Mouse (Mus musculus): Measurements from ENCODE around the gene Vps53.

Vps53 gene

GRCm38 (mm10) chr11:76145169-76145568 is 34.3 kb downstream of the Vps53 start:
- ChIA-PET CTCF (no interaction called here), POLR2A (interaction anchor here in 2 of 4 experiments (0.5 to 1.0 kb wide), 2 partner anchors 12 to 74 kb away, joined by 3 to 5 read pairs; no protein-coding TSS in a partner anchor)

DNA sequence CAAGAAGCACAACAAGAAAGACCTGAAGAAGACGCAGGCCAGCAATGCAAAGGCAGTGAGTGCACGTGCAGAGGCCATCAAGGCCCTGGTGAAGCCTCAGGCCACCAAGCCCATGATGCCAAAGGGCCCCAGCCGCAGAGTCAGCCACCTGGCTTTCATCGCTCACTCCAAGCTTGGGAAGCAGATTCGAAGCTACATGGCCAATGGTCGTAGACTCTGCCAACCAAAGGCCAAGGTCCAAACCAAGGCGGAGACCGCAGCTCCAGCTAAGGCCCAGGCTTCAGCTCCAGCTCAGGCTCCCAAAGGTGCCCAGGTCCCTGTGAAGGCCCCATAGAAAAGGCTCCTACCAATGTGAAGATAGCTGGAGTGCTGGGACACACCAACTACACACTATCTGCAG is 35.1 kb downstream of the Vps53 start:
- CTCF ChIA-PET = no interaction called here
- POLR2A ChIA-PET = interaction anchor here in 2 of 4 experiments (0.6 to 1.0 kb wide), 2 partner anchors 12 to 82 kb away, joined by 3 read pairs; no protein-coding TSS in a partner anchor

- ChIA-PET CTCF (interaction anchor here in 1 of 4 experiments (0.6 kb wide), 1 partner anchor 369 kb away, joined by 4 read pairs; no protein-coding TSS in a partner anchor), POLR2A (no interaction called here)
Measured at GRCm38 (mm10) chr11:76137996-76138395, 41.5 kb downstream of the Vps53 start.

- CTCF ChIA-PET = no interaction called here
- POLR2A ChIA-PET = interaction anchor here in 1 of 4 experiments (0.5 kb wide), 1 partner anchor 15 kb away, joined by 3 read pairs; no protein-coding TSS in a partner anchor
Measured at GRCm38 (mm10) chr11:76135641-76136437, 43.6 kb downstream of the Vps53 start.

DNA sequence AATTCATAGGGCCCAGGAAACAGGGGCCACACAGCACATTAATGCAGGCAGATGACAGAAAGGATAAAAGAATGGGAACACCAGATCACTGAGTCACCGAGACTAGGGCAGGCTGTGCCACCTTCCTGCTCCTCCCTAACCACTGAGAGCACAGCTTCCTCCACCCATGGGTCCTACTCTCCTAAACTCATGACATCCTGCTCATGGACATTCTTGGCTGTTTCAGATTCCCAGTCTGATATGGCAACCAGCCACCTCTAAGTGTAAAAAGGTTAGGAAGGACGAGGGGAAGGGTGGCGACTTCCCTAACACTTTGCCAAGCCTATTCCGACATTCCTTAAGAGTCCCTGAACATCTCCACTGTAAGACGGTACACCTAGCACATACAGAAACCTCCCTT is 48.6 kb downstream of the Vps53 start:
- ChIA-PET CTCF (no interaction called here), POLR2A (interaction anchor here in 1 of 4 experiments (1.2 kb wide), 1 partner anchor 28 kb away, joined by 4 read pairs; no protein-coding TSS in a partner anchor)

- ChIA-PET POLR2A (no interaction called here), CTCF (no interaction called here)
Measured at GRCm38 (mm10) chr11:76125386-76125785, 54.1 kb downstream of the Vps53 start.

DNA sequence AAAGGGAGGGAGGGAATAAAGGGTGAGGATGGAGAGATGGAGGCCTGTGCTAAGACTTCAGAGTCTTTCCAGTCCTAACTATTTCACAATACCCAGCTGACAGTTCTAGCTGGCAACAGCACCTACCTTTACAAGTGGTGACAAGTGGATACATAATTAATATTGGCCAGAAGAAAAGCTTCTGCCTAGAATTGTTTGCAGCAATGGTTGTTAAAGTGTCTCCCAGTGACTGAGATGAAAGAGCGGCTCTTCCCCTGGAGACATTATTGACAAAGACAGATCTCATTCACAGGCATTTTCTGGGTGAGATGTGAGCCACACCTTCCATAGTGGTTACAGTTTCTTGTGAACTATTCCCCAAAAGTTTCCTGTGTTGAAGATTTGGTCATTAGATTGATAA is 55.9 kb downstream of the Vps53 start:
- ChIA-PET CTCF (no interaction called here), POLR2A (no interaction called here)

- ChIA-PET POLR2A (no interaction called here), CTCF (no interaction called here)
Measured at GRCm38 (mm10) chr11:76122571-76122970, 56.9 kb downstream of the Vps53 start.

DNA sequence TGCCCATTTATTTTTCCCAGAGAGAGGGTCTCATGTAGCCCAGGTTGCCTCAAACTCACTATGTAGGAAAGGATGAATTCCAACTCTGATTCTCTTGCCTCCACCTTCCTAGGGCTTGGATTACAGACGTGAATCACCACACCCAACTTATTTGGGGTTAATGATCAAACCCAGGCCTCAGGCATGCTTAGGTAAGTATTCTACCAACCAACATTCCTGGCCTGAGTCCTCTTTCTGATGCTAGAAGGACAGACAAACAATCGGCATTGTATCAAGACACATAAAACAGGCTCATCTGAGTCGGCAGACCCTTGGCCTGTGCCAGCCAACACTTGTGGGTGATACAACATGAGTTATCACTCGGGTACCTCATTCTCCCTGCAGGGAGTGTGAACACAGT is 58.4 kb downstream of the Vps53 start:
- ChIA-PET POLR2A (interaction anchor here in 1 of 4 experiments (0.6 kb wide), 1 partner anchor 182 kb away, joined by 3 read pairs; no protein-coding TSS in a partner anchor), CTCF (interaction anchor here in 1 of 4 experiments (0.7 kb wide), 1 partner anchor 152 kb away, joined by 17 read pairs; no protein-coding TSS in a partner anchor)

- CTCF ChIA-PET = interaction anchor here in 1 of 4 experiments (0.7 kb wide), 1 partner anchor 152 kb away, joined by 17 read pairs; no protein-coding TSS in a partner anchor
- POLR2A ChIA-PET = interaction anchor here in 3 of 4 experiments (0.6 to 0.7 kb wide), 3 partner anchors 15 to 1961 kb away, joined by 3 to 6 read pairs (median 3); no protein-coding TSS in a partner anchor
Measured at GRCm38 (mm10) chr11:76120407-76120901, 59.0 kb downstream of the Vps53 start.

DNA sequence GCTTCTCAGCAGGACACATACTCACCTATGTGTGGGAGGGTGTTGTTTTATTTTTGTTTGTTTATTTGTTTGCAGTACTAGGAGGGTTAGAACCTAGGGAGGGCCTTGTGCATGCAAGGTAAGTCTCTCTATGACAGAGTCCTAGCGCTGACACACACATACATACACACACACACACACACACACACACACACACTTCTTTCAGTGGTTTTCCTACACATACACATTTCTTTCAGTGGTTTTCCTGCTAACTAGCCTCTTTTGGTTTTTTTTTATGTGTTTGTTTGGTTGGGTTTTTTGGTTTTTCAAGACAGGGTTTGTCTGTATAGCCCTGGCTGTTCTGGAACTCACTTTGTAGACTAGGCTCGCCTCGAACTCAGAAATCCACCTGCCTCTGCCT is 69.0 kb downstream of the Vps53 start:
- POLR2A ChIA-PET = no interaction called here
- CTCF ChIA-PET = no interaction called here

DNA sequence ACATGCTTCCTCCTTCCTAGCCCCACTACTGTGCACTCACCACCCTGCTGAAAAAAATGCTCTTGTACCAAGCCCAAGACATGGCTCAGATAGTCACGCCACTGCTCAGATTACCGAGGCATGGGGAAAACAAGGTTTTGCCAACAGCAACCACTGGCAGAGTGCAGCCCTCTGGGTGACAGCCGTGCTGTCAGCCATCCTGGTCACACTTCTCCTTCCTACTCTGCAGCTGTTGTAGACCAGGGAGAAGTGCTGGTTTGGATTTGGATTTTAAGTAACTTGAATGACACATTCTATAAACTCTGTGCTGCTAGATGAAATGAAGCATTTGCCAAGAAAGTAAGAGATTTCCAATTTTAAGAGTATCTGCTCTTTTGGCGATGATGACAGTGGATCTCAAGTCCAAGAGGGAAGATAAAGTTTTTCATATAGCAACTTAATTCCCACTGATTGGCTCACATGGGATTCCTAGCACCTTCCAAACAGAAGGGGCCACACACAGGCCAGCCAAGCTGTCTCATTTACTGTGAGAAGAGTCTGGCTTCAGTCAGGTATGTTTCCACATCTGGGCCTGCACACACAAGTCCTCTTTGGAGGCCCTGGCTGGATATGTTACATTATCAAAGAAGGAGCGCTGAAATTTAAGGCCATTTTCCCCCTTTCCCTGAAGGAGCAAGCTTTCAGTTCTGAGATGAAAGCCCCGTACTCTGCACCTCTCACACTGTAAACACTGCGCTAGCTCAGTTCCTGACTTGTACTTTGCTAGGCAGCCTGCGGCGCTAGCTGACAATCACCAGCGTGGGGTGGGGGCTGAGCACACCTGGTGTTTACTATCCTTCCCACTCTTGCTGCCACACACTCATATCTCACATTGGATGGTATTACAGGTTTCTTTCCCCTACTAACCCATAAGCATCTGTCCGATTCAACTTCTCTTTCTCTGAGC is 72.6 kb downstream of the Vps53 start:
- POLR2A ChIA-PET = interaction anchor here in 1 of 4 experiments (0.5 kb wide), 1 partner anchor 81 kb away, joined by 4 read pairs; no protein-coding TSS in a partner anchor
- CTCF ChIA-PET = interaction anchor here in 1 of 4 experiments (0.5 kb wide), 1 partner anchor 389 kb away, joined by 5 read pairs; no protein-coding TSS in a partner anchor

GRCm38 (mm10) chr11:76101154-76101553 is 78.3 kb downstream of the Vps53 start:
- CTCF ChIA-PET = interaction anchor here in 1 of 4 experiments (0.6 kb wide), 1 partner anchor 67 kb away, joined by 4 read pairs; no protein-coding TSS in a partner anchor
- POLR2A ChIA-PET = interaction anchor here in 2 of 4 experiments (0.5 to 1.3 kb wide), 2 partner anchors 11 to 1246 kb away, joined by 3 to 4 read pairs; no protein-coding TSS in a partner anchor

DNA sequence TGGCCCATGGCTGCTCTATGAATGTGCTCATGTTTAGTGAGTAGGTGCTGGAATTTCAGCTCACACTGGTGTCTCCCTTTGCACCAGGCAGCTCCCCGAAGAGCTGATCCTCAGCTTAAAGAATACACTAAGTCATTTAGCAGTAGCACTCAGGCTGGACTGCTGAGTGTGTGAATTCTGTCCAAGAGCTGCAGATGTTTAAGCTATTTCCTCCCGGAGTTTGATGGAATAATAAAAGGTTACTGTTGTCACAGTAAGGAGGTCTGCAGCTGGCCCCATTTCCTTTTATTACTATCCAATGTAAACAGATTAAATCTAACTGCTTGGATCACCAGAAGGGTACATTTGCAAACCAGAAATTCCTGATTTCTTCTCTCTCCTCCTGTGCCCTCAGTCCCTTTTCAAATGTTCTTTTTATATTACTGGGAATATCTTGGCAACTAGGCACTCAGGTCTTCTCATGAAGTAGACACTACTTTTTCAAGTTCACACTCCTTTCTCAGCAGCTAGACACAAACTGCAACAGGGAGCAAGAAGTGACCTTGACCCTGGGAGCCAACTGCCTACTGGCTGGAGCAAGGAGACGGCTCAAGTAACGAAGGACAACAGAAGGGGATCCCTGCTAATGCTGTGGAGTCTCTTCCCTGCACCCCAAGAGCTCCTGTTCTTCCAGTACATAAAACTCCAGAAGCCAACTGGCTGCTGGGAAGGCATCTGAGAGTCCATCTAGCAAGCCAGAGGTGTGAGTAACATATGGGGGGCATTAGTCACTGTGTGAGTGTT is 80.1 kb downstream of the Vps53 start:
- ChIA-PET POLR2A (interaction anchor here in 1 of 4 experiments (0.6 kb wide), 1 partner anchor 357 kb away, joined by 3 read pairs; no protein-coding TSS in a partner anchor), CTCF (no interaction called here)

GRCm38 (mm10) chr11:76093610-76094009 is 85.8 kb downstream of the Vps53 start:
- POLR2A ChIA-PET = no interaction called here

DNA sequence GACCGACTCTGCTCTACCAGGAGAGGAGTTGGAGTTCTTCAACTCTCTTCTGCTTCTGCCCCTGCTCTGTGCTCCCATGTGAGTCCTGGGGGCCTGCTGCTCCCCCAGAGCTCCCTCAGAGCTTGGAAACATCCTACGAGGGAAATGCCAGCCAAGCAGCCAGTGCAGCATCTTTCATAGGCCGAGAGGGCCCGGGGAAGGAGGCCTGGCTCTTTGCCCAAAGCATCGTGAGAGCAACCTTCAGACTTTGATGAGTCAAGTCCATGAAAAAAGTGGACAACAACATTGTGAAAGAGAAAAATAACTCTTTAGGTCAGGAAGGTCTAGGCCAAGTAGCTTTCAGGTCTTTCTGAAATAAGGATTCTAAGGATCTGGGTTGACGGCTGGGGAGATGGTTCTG is 89.7 kb downstream of the Vps53 start:
- POLR2A ChIA-PET = interaction anchor here in 1 of 4 experiments (0.7 kb wide), 1 partner anchor 8 kb away, joined by 4 read pairs; no protein-coding TSS in a partner anchor

More at GRCm38 (mm10) chr11:76093610-76094009, 85.8 kb downstream of the Vps53 start:
- CTCF ChIA-PET = no interaction called here

DNA sequence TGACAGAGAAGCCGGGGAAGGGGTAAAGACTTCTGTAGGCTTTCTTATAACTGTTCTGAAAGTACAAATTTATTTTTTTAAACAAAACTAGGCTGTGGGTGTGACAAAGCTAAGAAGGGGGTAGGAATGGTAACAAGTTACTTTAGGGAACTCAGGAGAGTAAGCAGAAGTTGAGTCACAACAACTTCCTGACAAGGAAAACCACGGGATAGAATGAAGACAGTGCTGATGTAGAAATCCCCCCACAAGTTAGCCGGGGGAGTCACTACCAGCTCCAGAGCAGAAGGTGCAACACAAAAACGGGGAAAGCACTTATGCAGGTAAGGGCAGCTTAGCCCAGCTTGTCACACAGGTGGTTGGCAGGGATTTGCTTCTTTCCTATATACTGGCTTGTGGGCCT is 90.9 kb downstream of the Vps53 start:
- ChIA-PET POLR2A (interaction anchor here in 1 of 4 experiments (0.6 kb wide), 1 partner anchor 412 kb away, joined by 4 read pairs; no protein-coding TSS in a partner anchor), CTCF (interaction anchor here in 2 of 4 experiments (0.7 kb wide), 2 partner anchors 15 to 348 kb away, joined by 3 read pairs; no protein-coding TSS in a partner anchor)

More for the DNA sequence above, 89.7 kb downstream of the Vps53 start:
- CTCF ChIA-PET = no interaction called here

Data from embryonic stem cell, embryonic (primary cell).